Mouse (Mus musculus): Measurements from ENCODE around the gene Prkg1. TPM values are rescaled to one million over a fixed set of nuclear protein-coding genes. Genes with fewer than 3 reads are reported as not detected.

Prkg1 gene
- polyA plus RNA-seq, 1 experiment from 2014 or later = 5.7 TPM

- peak overlapping the region; percentile 64 for H3K9ac ChIP-seq (replicated peaks)
- peaks cover 6% of the 10 kb centered on the region for H3K4me1 ChIP-seq (replicated peaks)
- peak; percentile 59 for ATAC-seq (ENCODE audit: insufficient number of reproducible peaks, insufficient read depth, low FRiP score, low TSS enrichment, low read depth)
- WGBS = under 1% methylated on average over 52 of the region's 52 CpGs
- H3K36me3 ChIP-seq = no peaks in the 10 kb centered on the region
- H3K4me3 ChIP-seq (replicated peaks) = peak overlapping the region; percentile 64
- peak overlapping the region; percentile 83 for H3K4me2 ChIP-seq
- peaks cover 21% of the 10 kb centered on the region for H3K27me3 ChIP-seq
- H3K9me3 ChIP-seq = no peaks in the 10 kb centered on the region
- H3K27ac ChIP-seq = 0 out of 2 replicates have a peak overlapping the region, but pooled peaks have one; percentile 42
Measured at GRCm38 (mm10) chr19:31664159-31664991, 100.5 kb downstream of the Prkg1 start.

DNA sequence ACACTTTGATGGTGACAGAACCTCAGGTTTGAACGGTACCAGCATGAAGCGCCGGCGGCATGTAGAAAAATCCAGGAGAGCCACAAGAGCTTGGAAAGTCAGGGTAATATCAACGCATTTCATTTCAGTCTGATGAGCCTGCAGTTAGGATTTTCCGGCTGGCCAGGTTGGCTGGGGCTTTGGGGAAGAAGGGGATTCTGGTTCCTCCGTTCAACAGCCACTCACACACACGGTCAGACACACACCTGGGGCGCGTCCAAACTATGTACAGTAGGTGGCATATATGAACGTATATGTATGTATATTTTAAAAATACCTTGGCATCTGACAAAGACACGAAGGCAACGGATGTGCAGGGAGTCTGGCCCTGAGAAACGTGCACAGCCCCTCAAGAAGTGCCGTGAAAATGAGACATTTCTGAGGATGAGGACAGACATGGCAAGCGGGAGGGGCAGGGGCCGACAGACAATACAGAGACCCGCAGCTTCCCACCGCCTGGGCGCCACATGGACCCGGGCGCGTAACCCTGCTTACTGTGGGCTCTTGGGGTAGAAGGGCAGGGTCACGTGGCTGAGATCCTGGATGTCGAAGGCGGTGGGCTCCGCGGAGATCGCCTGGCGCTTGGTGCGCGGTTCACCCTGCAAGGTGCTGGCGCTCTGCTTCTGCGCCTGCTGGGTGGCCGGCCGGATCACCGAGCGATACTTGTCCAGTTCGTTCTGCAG, 101.2 kb downstream of the Prkg1 start:
- Histone ChIP-seq H3K27ac (no peak overlapping the region), H3K36me3 (no peaks in the 10 kb centered on the region), H3K27me3 (peaks cover 21% of the 10 kb centered on the region), H3K4me1 (replicated peaks) (peaks cover 6% of the 10 kb centered on the region), H3K9ac (replicated peaks) (peak overlapping the region; percentile 64), H3K9me3 (no peaks in the 10 kb centered on the region), H3K4me3 (replicated peaks) (peak overlapping the region; percentile 64), H3K4me2 (peak overlapping the region; percentile 83)
- ATAC-seq (ENCODE audit: insufficient number of reproducible peaks, insufficient read depth, low FRiP score, low TSS enrichment, low read depth) = peak; percentile 66; the same call in 1 of the 2 replicates
- 6% methylated on average over 39 of the region's 39 CpGs for WGBS

DNA sequence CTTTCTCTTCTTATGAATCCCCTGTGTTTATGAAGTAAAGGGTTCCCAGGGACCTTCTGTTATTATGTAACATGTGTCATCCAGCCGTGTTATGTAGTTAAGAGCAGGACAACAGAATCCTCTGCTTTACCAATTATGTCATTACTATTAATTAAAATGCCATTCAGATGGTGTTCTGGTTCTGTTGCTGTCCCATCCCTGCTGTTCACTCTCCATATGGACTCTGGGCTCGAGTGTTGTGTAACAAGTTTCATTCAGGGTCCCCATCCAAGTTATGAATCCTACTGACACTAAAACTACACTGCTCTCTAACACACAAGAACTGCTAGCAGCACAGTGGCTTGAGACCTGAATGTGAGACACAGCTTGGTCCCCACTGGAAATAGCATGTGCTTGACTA, 102.0 kb downstream of the Prkg1 start:
- peak overlapping the region; percentile 83 for H3K4me2 ChIP-seq
- no peak for ATAC-seq (ENCODE audit: insufficient number of reproducible peaks, insufficient read depth, low FRiP score, low TSS enrichment, low read depth)
- 65% methylated on average over 2 of the region's 2 CpGs for WGBS

DNA sequence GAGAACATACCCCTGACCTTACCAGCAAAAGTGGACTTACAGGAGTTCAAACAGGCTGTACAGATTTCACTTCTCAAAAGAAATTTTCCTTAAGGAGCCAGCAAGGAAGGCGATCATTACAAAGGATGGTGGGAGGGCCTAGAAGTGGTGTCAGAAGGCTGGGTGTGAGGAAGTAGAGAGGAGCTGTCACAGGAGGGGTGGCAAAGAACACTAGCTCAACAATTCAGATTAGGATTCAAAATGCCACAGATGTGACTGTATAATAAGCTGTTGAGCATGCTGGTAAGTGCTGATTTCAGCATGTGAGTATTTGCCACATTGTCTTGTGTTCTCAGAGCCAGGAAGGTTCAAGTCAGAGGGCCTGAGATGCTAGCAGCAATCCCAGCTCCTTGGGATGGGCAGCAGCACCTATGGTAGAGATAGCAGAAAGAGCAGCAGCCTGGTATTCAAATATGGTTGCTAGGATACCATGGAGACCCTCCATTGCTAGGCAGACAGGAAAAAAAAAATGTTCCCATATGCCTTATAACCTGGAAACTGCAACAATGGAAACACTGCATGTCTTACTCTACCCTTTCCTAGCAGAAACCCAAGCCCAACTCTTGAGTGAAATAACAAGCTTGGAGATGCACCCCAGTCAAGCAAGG, 106.0 kb downstream of the Prkg1 start:
- Histone ChIP-seq H3K9ac (replicated peaks) (no peak overlapping the region), H3K4me2 (no peak overlapping the region), H3K27me3 (peaks cover 14% of the 10 kb centered on the region), H3K4me3 (replicated peaks) (no peak overlapping the region), H3K4me1 (replicated peaks) (no peaks in the 10 kb centered on the region; the same call in 1 of the 2 replicates), H3K9me3 (no peaks in the 10 kb centered on the region), H3K36me3 (no peaks in the 10 kb centered on the region), H3K27ac (no peak overlapping the region)
- ATAC-seq (ENCODE audit: insufficient number of reproducible peaks, insufficient read depth, low FRiP score, low TSS enrichment, low read depth) = no peak
- 77% methylated on average over 1 of the region's 1 CpGs for WGBS

More for the DNA sequence above, 102.0 kb downstream of the Prkg1 start:
- H3K9me3 ChIP-seq = no peaks in the 10 kb centered on the region
- peaks cover 6% of the 10 kb centered on the region for H3K4me1 ChIP-seq (replicated peaks)
- no peak overlapping the region for H3K9ac ChIP-seq (replicated peaks)
- no peak overlapping the region for H3K4me3 ChIP-seq (replicated peaks)
- no peaks in the 10 kb centered on the region for H3K36me3 ChIP-seq
- H3K27ac ChIP-seq = no peak overlapping the region
- H3K27me3 ChIP-seq = peaks cover 21% of the 10 kb centered on the region

DNA sequence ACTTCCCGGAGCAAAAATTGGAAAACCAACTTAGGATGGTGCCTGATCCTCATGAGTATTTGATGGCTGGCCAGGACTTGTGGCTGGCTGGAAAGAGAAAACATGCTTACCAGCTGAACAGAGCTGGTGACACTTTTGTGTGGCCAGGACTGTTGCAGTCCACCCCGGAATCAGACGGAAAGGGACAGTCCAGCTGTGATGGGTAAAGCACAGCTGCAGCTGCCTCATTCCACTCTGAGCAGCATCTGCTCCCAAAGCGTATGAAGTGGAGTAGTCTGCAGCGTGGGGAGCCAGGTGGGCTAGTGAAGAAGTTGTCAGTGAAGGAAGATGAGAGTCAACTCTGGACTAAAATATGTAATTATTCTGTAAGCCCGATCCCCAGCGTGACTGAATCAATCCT, 108.6 kb downstream of the Prkg1 start:
- Histone ChIP-seq H3K9ac (replicated peaks) (no peak overlapping the region), H3K4me1 (replicated peaks) (no peaks in the 10 kb centered on the region), H3K27ac (no peak overlapping the region), H3K27me3 (no peaks in the 10 kb centered on the region), H3K9me3 (no peaks in the 10 kb centered on the region), H3K36me3 (no peaks in the 10 kb centered on the region), H3K4me2 (no peak overlapping the region), H3K4me3 (replicated peaks) (no peak overlapping the region)
- 74% methylated on average over 7 of the region's 7 CpGs for WGBS
- ATAC-seq (ENCODE audit: insufficient number of reproducible peaks, insufficient read depth, low FRiP score, low TSS enrichment, low read depth) = no peak

- Histone ChIP-seq H3K27ac (no peak overlapping the region), H3K27me3 (no peaks in the 10 kb centered on the region), H3K9ac (replicated peaks) (no peak overlapping the region), H3K4me2 (no peak overlapping the region), H3K9me3 (no peaks in the 10 kb centered on the region), H3K36me3 (no peaks in the 10 kb centered on the region), H3K4me1 (replicated peaks) (no peaks in the 10 kb centered on the region), H3K4me3 (replicated peaks) (no peak overlapping the region)
- WGBS = 84% methylated on average over 7 of the region's 7 CpGs
- no peak for ATAC-seq (ENCODE audit: insufficient number of reproducible peaks, insufficient read depth, low FRiP score, low TSS enrichment, low read depth)
Measured at GRCm38 (mm10) chr19:31655826-31656225, 109.0 kb downstream of the Prkg1 start.

GRCm38 (mm10) chr19:31654022-31654421, 110.8 kb downstream of the Prkg1 start:
- Histone ChIP-seq H3K9ac (replicated peaks) (no peak overlapping the region), H3K36me3 (no peaks in the 10 kb centered on the region), H3K27ac (no peak overlapping the region), H3K27me3 (no peaks in the 10 kb centered on the region), H3K9me3 (no peaks in the 10 kb centered on the region), H3K4me2 (no peak overlapping the region), H3K4me3 (replicated peaks) (no peak overlapping the region), H3K4me1 (replicated peaks) (no peaks in the 10 kb centered on the region)
- 83% methylated on average over 6 of the region's 6 CpGs for WGBS
- ATAC-seq (ENCODE audit: insufficient number of reproducible peaks, insufficient read depth, low FRiP score, low TSS enrichment, low read depth) = no peak

DNA sequence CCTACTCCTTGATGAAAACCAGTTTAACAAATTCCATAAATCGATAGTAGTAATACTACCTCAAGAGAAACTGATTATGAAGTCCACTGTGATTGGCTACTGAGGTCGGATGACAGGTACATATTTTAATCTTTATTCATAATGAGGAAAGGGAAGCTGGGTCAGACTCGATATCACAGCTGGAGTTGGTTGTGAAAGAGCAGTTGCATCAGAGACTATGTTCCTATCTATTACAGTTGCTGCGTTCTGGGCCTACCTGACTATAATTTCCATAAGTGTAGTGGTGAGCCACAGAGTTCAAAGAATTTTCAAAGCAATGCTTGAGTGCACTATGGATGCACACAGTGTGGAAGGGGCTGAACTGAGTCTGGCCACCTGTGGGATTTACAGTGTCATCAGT, 114.4 kb downstream of the Prkg1 start:
- H3K9ac ChIP-seq (replicated peaks) = no peak overlapping the region
- H3K27me3 ChIP-seq = no peaks in the 10 kb centered on the region
- no peaks in the 10 kb centered on the region for H3K4me1 ChIP-seq (replicated peaks)
- H3K27ac ChIP-seq = no peak overlapping the region
- H3K4me2 ChIP-seq = no peak overlapping the region
- H3K36me3 ChIP-seq = no peaks in the 10 kb centered on the region
- no peak overlapping the region for H3K4me3 ChIP-seq (replicated peaks)
- 88% methylated on average over 4 of the region's 4 CpGs for WGBS
- H3K9me3 ChIP-seq = no peaks in the 10 kb centered on the region
- ATAC-seq (ENCODE audit: insufficient number of reproducible peaks, insufficient read depth, low FRiP score, low TSS enrichment, low read depth) = no peak

- WGBS = 78% methylated on average over 2 of the region's 2 CpGs
Measured at GRCm38 (mm10) chr19:31647492-31647891, 117.3 kb downstream of the Prkg1 start.

DNA sequence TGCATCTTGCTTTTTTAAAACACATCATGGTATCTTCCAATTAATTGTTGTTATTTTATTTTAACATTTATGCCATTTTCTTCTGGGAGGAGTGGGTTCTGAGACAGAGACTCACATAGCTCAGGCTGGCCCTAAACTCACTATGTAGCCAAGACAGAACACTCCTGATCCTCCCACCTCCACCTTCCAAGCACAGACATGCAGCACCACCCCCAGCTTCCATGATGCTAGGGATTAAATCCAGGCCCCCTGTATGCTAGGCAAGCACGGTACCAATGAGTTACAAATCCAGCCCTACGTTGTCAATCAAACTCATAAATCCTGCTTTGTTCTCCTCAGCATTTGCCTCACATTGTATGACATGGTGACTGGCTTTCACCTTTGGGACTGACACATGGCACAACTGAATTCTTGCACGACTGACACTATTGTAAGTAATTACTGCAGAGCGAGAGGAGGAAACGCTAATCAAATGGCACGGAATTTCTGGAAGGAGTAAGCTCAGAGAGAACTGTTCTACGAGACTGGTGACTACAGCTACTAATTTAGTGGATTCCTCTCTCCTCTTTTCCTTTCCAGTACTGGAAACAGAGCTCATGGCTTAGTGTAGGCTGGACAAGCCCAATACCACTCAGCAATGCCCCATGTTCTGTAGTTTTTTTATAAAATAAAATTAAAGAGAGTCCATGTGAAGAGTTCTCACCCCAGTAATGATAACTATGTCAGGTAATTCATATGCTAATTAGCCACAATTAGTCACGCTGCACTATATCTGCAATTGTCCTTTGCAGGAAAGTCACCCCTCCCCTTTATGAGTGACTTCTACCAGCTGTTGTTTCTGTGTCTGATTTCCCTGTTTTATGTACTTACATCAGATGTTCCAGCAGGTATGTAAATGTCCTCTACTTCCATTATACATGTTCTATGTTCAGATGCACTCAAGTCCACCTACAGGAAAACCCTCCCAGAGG, 133.6 kb downstream of the Prkg1 start:
- Histone ChIP-seq H3K27ac (no peak overlapping the region), H3K4me3 (replicated peaks) (no peak overlapping the region), H3K36me3 (no peaks in the 10 kb centered on the region), H3K27me3 (no peaks in the 10 kb centered on the region), H3K4me2 (no peak overlapping the region), H3K9me3 (no peaks in the 10 kb centered on the region), H3K9ac (replicated peaks) (no peak overlapping the region), H3K4me1 (replicated peaks) (no peaks in the 10 kb centered on the region)
- no peak for ATAC-seq (ENCODE audit: insufficient number of reproducible peaks, insufficient read depth, low FRiP score, low TSS enrichment, low read depth)
- WGBS = 70% methylated on average over 8 of the region's 8 CpGs

More at GRCm38 (mm10) chr19:31647492-31647891, 117.3 kb downstream of the Prkg1 start:
- Histone ChIP-seq H3K27ac (no peak overlapping the region), H3K9me3 (no peaks in the 10 kb centered on the region), H3K9ac (replicated peaks) (no peak overlapping the region), H3K36me3 (no peaks in the 10 kb centered on the region), H3K4me2 (no peak overlapping the region), H3K27me3 (no peaks in the 10 kb centered on the region), H3K4me3 (replicated peaks) (no peak overlapping the region), H3K4me1 (replicated peaks) (no peaks in the 10 kb centered on the region)
- ATAC-seq (ENCODE audit: insufficient number of reproducible peaks, insufficient read depth, low FRiP score, low TSS enrichment, low read depth) = no peak

Measured in limb, embryonic 12.5 days (tissue).